Mouse (Mus musculus) brain, embryonic 14.5 days (tissue): ENCODE results near the gene Cmklr1. TPM values are rescaled to one million over a fixed set of nuclear protein-coding genes. Genes with fewer than 3 reads are reported as not detected.
A peak's percentile ranks its signal among the peaks of the same experiment; 100 is the strongest.

ENCODE experiments used
- DNase-seq: peaks from one replicate; pipeline ENCODE4 v3.0.0-alpha.2; 2011; ENCODE audit warnings: low read depth
- CTCF ChIP-seq: fragments of 200-500 bp; IDR thresholded peaks from 2 replicates; pipeline ENCODE4 v1.5.1; 2012; ENCODE audit warnings: inconsistent platforms, mild to moderate bottlenecking, moderate library complexity, borderline replicate concordance; ENCODE audit not compliant: insufficient read depth, insufficient read length; ENCODE audit errors: extremely low read depth
- POLR2A ChIP-seq: fragments of 200-500 bp; IDR thresholded peaks from 2 replicates; pipeline ENCODE4 v1.6.1; 2012; ENCODE audit warnings: mild to moderate bottlenecking, inconsistent platforms, borderline replicate concordance; ENCODE audit not compliant: poor library complexity, insufficient read depth, insufficient read length, severe bottlenecking; ENCODE audit errors: extremely low read depth
- polyA plus RNA-seq: library from polyadenylated mRNA; depleted of rRNA; stranded (reverse); fragments of >200 nt; gene quantifications from 2 replicates; pipeline ENCODE4 v1.2.3, GENCODE M21; 2012

The Cmklr1 gene
- polyA plus RNA-seq, 1 experiment, result 3.9 TPM

DNA sequence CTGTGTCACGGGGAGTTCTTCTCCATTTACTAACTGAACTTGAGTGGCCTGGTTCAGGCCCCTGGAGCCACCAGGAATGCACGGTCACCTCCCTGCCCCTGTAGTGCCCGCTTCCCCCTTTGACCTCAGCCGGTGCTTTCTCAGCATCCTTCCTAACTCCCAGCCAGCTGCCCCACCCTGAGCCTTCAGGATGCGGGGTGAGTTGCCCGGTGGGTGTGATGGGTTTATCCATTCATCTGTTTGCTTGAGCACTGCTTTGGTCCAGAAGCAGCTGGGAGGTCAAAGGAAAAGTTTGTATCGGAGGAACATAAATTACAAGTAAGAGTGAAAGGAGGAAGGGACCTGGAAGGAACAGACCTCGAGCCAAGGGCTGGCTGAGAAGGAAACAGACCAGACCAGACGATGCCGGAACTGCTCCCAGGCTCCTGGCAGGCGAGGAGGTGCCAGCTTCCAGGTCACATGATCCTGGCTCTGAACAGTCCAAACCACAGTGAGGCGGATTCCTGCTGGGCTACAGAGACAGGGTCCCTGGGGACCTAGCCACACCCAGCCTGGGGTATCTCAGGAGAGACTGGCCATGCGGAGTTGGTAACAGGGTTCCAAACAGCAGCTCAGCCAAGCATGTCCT, 16.1 kb downstream of the Cmklr1 start:
- peak; percentile 39 for DNase-seq
- TF ChIP-seq CTCF (no peak), POLR2A (no peak)

DNA sequence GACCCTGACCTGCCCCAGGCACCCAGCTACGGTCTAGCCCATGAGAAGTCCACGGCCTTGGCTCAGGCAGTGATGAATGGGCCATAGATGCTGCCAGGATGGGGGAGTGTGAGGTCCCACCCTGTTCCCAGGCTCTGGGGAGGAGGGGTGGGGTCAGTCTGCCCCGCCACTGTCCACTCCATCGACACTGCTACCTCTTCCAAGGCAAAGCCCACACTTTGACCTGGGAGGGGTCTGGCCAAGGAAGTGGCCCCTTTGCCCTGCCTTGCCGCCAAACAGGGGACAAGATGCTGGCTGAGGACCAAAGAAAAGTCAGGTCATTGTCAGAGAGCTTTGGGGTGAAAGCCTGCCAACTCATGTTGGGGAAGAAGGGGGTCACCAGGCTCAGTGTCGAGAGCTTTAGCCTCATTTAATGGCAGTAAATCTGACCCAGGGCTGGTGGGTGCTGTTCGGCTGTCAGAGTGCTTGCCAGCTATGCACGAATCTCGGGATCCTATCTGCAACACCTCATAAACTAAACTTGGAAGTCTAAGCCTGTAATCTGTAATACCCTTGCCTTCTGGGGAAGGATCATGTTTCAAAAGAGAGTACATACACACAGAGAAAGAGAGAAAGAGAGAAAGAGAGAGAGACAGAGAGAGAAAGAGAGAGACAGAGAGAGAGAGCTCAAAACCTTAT, 17.1 kb downstream of the Cmklr1 start:
- no peak for DNase-seq
- no peak for TF ChIP-seq CTCF
- no peak for TF ChIP-seq POLR2A

GRCm38 (mm10) chr5:113630116-113630515, 20.1 kb downstream of the Cmklr1 start:
- no peak for TF ChIP-seq CTCF
- no peak for TF ChIP-seq POLR2A
- no peak for DNase-seq

DNA sequence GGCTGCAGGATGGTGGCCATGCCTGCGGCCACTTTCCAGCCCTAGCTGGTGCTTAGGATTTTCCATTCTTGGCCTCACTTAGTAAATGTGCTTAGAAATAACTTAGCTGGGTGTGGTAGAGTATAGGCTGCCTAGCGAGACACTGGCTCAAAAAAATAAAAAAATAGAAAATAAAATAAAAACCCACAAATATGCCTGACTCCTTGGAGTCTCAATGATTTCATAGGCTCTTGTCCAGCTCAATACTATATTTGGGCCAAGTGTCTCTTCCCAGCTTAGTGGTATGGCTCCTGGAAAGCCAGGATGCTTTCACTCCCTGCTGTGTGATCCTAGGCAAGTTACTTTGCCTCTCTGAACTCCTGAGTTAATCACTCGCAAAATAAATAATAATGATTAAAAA, 21.0 kb downstream of the Cmklr1 start:
- no peak for DNase-seq
- TF ChIP-seq CTCF, result no peak
- TF ChIP-seq POLR2A, result no peak

- no peak for DNase-seq
- TF ChIP-seq CTCF, result no peak
- TF ChIP-seq POLR2A, result no peak
Observed at GRCm38 (mm10) chr5:113627820-113628437, 22.3 kb downstream of the Cmklr1 start.

- no peak for TF ChIP-seq CTCF
- TF ChIP-seq POLR2A, result no peak
- no peak for DNase-seq
Observed at GRCm38 (mm10) chr5:113626991-113627390, 23.2 kb downstream of the Cmklr1 start.

- no peak for DNase-seq
- TF ChIP-seq POLR2A, result no peak
- TF ChIP-seq CTCF, result no peak
Observed at GRCm38 (mm10) chr5:113626352-113626751, 23.9 kb downstream of the Cmklr1 start.

DNA sequence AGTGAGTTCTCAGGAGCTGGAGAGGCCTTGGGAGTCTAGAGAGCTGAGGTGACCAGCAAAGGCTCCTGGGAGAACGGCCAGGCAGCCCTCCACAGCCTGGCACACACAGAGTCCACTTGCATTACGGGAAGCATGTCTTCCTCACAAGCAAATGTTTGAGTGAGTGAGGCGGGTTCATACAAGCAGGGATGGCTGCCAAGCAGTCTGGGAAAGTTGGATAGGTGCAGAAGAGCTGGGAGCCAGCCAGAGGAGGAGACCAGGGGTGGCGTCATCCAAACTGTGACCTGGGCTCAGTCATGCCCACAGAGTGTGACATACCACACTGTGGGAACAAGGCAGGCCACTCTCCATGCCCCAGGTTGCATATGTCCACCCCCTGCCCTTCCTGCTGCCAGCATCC, 25.2 kb downstream of the Cmklr1 start:
- no peak for DNase-seq
- TF ChIP-seq POLR2A (no peak), CTCF (no peak)

- TF ChIP-seq POLR2A (no peak), CTCF (no peak)
- DNase-seq, result no peak
Observed at GRCm38 (mm10) chr5:113623052-113623451, 27.2 kb downstream of the Cmklr1 start.

DNA sequence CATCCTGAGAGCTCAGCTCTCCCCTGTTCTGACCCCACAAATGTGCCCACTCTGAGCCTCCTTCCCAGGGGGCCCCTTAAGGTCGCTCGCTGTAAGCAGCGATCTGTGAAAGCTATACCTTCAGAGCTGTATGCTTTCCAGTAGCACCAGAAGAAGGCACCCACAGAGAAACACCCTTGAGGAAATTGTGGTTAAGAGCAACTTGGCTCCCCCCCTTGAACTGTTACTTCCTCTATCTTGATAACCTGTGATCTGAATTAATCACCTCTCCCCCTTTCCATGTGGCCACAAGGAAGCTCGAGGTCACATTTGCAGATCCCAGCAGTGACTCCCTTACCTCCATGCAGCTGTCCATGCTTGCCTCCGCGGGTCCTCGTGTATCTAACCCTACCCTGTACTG, 29.2 kb downstream of the Cmklr1 start:
- TF ChIP-seq POLR2A, result no peak
- TF ChIP-seq CTCF, result no peak
- DNase-seq, result no peak

- no peak for TF ChIP-seq POLR2A
- TF ChIP-seq CTCF, result no peak
- no peak for DNase-seq
Observed at GRCm38 (mm10) chr5:113620130-113620716, 30.0 kb downstream of the Cmklr1 start.
